Mouse (Mus musculus) spleen, postnatal 14 days (tissue): Measurements from ENCODE around the gene Osbpl6.
"Not testable (repeated sequence)": the region's sequence is repeated elsewhere in the genome, so short reads cannot be mapped to it uniquely, and the experiment has no call there.

Source experiments
- DNase-seq, 2 experiments: peaks; one replicate each; pipeline ENCODE4 v3.0.0; 2021 to 2022; ENCODE audit warnings: low spot score in 2 of 2

Osbpl6 gene

DNA sequence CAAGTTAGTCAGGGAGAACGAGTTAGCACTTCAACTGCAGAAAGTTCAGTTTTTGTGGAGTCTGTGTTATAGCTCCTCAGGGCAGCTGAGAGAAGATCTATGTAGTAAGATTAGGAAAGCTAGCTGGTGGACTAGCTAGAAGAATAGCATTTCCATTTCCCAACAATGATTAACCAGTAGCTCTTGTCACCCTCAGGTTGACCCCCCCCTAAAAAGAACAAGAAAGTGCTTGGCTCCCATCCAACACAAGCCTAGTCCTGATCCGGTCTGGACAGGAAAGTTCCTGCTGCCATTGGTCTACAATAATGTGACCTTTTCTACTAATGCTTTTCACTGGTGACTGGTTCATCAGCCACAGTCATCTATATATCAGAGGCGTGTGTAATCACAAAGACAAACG is 157.6 kb downstream of the Osbpl6 start:
- no peak for DNase-seq

DNA sequence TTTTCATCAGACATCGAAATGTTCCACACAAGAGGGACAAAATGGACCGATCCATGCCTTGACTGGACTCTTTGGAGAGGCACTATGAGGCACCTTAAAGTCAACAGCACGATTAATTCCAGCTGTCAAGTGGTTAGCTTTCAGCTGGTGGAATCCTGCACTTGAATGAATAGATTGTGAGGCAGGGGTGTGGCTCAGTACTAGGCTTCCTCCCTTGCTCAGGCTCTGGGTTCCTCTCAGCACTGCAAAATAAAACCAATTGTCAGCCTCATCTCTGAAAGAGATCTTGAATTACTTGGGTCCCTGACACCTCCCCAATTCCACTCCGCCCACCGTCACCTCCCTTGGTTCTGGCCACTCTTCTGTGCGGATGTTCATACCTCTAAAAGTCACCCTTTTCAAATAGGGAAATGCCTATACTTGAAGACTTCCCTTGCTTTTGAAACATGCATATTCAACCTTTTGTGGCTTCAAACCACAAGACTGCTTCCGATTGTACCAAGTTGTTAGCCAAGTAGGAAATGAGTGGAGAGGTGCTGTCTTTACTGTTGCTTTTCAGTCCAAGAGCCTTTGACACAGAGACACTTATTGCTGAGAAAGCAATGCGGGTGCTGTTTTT is 160.7 kb downstream of the Osbpl6 start:
- no peak for DNase-seq

DNA sequence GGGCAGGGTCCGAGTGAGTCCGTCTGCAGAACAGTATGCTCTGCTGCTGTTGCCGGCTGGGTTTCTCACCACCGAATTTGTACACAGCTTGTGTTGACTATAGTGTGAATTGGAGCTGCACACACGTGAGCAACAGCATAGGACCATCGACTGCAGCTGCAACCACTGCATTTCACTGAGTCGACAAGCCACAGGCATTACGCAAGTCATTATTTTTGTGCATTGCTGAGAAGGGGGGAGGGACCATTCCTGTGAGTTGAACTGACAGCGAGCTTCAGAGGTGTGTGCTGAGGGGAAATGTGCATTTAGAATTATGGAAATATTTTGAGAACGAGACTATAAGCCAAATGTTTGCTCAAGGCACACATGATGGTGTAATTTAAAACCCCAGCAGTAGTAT is 165.2 kb downstream of the Osbpl6 start:
- no peak for DNase-seq

DNA sequence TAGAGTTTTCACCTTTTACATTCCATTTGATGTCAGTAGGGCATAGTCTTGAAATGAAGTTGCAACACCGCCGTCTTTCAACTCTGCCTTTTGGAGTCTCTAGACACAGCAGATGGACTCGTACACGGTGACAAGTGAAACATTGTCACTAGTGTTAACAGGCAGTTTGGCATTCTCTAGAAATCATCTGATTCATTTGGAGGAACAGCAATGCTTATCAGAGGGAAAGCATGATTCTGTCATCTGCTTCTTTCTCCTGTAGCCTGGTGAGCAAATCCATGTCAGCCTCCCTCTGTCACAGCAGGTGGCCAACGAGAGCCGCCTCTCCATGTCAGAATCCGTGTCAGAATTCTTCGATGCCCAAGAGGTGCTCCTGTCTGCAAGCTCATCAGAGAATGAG is 172.6 kb downstream of the Osbpl6 start:
- DNase-seq: no peak

DNA sequence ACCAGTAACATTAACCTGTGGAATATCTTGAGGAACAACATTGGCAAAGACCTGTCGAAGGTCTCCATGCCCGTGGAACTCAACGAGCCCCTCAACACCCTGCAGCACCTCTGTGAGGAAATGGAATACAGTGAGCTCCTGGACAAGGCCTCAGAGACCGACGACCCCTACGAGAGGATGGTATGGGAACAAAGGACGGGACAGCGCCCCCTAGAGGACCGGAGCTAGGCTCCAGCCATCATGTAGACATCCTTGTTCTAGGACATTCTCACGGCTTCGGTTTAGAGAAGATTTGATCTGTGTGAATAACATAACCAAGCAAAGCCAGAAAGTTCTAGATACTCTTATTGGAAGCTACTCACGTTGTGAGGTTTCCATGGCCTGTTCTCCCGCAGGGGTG is 178.8 kb downstream of the Osbpl6 start:
- no peak for DNase-seq

DNA sequence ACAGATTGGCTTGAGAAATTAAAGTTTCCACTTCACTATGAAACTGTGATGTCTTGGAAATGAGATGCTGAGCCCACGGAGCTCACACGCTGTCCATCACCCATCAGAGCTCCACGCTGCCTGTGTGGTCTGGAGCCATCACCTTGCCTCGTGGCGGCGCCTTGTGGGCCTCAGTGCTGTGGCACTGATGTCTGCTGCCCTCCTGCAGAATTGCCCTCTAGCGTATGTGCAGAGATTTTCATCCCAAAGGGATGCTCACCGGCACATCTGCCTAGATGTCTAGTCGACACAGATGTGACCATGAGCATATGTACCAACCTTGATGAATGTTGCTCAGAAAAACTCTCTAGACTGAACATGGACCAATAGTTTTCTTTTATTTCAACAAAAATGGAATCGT is 180.6 kb downstream of the Osbpl6 start:
- DNase-seq: no peak

DNA sequence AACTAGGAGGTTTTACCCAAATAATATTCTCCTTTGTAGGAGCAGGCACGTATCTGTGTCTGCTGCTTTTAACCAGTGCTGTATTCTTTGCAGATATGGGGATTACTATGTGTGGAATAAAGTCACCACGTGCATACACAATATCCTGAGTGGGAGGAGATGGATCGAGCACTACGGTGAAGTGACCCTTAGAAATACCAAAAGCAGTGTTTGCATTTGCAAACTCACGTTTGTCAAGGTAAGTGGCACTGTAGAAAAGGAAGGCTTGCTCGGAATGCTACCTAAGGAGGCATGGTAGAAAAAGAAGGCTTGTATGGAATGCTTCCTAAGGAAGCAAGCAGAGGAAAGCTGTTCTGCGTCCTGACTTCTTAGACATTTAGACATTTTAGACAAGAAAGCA is 183.9 kb downstream of the Osbpl6 start:
- DNase-seq: no peak

DNA sequence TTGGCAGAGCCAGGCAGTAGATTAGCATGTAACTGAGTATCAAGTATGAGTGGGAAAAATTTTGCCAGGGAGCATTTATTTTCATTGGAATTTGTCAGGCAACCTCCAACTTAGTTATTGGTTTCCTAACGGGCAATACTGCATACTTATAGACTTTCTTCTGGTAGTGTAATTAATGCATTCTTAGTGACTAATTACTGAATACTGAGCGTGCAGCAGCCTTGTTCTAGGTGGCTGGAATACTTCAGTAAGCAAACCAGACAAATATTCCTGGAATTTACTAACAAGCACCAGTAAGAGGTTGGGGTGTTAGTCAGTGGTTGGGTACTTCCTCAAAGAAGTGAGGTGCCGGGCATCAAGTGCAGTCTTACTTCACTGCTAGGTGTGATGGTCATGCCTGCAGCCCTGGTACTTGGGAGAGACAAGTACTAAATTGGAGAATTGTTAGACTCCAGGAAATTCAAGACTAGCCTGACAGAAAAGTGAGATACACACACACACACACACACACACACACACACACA is 186.2 kb downstream of the Osbpl6 start:
- no peak for DNase-seq

DNA sequence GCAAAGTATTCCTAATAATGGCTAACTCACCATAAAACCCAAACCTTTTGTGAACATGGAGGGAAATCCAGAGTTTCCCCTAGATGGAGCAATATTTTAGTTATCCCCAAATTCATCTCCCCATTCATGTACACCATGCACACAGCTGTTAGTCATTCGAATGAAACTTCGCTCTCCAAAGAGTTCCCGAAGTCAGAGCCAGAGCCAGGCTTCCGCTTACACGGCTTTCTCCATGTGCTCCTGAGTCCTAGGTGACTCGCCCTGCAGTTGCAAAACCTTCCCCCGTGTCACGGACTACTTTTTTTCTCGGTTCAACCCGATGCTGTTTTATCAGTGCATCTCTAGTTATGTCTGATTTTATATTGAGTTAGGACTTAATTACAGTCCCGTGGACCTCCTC is 191.2 kb downstream of the Osbpl6 start:
- DNase-seq: no peak

DNA sequence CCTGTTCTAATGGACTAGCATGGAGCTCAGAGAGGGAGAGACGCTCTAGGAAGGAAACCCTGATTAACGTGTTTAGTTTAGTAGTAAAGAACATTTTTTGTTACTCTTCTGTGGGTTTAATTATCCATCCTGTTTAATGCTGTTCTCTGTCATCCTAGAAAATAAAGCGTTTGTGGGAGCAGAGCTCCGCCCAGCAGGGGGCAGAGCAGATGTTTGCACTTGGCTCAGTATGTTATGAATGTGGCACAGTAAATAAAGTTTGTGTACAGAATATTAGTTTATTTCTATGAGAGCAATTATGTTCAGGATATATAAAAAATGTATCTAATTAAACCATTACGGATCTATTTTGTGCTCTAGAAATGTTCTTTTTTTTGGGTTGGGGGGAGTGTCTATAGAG is 192.9 kb downstream of the Osbpl6 start:
- DNase-seq: no peak

DNA sequence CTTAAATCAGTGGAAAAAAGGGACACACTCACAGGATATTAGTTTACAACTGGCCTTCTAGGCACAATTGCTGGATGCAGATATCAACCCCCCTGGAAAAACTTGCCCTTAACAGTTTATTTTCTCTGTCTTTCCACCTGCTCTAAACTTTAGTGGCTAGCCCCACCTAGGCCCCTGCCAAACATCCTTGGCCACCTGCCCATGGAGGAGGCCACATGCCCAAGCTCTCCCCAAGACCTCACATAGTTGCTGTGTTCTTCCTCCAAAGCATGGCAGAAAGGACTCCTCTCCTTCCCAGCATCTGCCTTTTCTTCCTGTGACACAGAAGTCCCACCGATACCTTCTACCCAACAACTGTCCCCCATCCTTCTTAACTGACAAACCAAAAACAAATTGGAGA is 195.9 kb downstream of the Osbpl6 start:
- no peak for DNase-seq

DNA sequence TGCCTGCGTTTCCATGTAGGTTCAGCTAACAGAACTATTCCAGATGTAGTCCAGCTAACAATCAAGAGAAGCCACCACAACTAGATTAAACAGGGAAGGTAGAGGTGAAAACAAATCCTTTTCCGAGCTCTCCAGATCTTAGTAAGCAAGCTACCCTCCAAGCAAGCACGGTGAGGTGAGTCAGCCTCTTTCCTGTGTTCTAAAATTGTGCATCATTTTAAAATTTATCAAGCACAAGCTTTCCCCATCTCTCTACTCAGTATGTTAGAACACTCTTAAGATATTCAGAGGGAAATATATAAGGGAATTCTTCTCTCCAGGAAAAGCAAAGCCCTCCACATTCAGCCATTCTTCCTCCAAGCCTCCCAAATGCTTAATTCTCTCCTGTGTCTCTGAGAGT is 200.4 kb downstream of the Osbpl6 start:
- DNase-seq: no peak

DNA sequence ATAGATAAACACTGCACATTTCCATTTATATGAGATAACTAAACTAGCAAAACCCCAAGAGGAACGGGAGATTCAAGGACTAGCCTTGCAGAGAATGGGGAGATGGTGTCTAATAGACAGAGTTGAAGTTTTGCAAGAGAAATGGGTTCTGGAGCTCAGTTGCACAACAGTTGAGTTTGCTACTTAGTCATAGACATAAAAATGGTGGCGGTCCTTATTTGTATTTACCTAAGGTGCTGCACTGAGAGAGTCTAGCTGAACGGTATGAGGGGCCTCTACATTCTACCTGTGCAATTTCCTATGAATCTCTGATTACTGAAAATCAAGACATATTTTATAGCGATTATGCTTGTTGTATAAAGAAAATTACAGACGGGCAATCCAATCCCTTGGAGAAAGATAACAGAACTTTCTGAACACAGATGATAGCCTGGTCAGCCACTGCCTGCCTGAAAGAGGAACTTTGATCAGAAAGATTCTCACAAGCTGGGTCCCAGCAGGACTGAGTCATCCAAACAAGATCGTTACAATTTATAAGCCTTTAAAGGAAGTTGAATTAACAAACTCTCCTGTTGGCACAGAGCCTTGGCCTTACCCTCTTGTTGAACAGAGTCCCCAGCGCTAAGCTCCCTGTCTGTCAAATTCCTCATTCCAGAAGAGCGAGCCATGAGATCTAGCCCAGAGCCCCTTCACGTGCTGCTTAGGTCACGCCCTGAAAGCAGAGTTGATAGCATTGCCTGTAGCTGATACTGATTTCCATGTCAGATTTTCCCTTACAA is 204.2 kb downstream of the Osbpl6 start:
- no peak for DNase-seq

DNA sequence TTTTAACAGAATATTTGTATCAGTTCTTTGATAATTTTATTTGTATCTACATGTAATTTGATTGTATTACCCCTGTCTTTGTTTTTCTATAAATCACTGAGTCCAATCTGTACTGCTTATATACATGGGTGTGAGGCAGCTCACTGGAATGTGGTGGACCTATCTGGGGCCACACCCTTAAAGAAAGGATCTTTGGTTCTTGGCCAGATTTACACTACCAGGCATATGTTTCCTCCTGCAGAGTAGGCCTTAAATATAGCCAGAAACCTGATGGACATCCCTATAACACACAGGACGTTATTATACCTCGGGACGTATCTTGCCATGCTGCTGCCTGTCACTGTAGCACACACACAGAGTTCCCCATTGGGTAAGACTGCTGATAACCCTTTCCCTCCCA is 205.7 kb downstream of the Osbpl6 start:
- DNase-seq: no peak

DNA sequence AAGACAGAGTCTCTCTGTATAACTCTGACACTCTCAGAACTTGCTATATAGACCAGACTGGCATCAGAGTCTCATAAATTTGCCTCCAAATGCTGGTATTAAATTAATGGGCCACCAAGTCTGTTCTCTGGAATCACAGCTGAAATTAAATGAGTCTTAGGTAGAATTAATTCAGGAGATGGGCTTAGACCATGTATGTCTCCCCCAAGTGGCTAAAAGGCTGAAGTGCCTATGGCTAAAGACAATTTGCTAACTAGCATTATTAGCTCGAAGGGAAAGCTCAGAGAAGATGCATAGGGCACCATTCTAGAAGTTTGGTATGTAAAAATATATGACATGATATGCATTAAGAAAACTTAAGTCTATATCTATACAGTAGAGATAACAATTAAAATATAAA is 211.8 kb downstream of the Osbpl6 start:
- no peak for DNase-seq

DNA sequence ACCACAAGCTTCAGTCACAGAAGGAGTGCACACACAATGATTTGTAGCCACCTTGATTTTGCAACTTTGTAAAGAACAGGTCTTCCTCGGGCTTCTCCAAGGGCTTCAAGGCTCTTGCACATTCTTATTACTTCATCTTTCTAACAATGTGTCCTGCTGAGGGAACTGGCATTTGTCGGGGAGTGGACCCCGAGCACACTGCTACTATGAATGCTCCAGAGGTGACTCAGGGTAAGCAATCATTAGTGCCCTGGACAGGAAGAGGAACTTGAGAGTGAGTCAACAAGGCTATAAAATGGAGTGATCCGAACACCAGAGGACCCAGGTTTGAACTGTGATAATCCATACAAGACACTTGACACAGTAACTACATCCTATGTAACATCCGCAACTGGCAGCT is 213.9 kb downstream of the Osbpl6 start:
- DNase-seq: no peak

DNA sequence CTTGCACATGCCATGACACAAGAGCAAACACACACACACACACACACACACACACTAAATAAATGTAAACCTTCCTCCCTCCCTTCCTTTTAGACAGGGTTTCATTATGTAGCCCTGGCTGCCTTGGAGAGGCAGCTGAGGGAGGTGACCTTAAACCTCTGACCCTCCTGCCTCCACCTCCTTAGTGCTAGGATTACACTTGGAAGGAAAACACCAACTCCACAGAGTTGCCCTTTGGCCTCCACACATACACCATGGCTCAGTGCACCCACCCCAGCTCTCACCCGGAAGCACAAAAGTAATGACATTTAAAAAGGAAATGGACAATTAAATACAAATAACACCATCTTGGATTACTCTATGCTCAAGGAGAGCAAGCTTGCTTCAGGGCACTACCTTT is 215.4 kb downstream of the Osbpl6 start:
- DNase-seq: no peak

DNA sequence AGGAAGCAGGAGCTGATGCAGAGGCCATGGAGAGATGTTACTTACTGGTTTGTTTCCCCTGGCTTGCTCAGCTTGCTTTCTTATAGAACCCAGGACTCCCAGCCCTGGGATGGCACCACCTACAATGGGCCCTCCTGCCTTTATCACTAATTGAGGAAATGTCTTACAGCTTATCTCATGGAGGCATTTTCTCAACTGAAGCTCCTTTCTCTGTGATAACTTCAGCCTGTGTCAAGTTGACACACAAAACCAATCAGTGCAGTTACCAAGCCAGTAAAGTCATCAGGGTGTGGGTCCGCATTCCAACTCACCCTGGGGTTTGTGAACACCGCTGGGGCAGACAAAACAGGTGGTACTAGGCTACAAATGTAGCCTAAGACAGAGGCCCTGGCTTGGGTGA is 216.0 kb downstream of the Osbpl6 start:
- DNase-seq: not testable (repeated sequence)

DNA sequence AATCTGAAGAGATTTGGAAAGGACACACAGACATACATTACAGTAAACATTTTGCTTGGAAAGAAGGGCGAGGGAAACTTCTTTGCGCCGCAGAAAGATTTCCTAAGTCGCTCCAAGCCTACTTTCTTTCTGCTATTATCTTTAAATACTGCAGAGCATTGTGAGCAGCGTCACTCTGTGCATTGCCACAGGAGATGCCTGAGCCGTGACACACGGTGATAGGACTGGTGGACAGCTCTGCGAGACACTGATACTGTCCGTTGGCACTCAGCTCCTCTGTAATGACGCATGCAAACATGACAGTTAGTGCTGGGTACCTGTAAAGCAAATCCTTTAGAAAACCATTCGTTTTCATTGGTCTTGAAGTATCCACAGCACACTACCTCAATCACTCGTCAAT is 224.0 kb downstream of the Osbpl6 start:
- no peak for DNase-seq

DNA sequence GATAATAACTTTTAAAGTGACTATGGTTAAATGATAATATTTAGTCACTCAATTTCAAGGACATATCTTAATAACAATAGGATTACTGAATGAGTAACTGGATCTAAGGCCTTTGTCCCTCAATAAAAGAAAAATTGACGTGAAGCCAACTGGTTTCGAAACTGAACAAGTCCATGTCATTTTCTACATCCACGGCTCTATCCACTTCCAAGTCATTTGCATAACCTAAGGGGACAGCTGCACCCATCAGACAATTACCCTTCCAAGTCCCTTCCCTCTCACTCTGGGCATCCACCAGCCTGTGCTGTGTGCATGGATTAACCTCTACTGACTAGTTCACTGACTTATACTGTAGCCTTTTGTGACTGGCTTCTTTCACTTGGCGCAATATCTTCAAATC is 225.3 kb downstream of the Osbpl6 start:
- DNase-seq: no peak

DNA sequence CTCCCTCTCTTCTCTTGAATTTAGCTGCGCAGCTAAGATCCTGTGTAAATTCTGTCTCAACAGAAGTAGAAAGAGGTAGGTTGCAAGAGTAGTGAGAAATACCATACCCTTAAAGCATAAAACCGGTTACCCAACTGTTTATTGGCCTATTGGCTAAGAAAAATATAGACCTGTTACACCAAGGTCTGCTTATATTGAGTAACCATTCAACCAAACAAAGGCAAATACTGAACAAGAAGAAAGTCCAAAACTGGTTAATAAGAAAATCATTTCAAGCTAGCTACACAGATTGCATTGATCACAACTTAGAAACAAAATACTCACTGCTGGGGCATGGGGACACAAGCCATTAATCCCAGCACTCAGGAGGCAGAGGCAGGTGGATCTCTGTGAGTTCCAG is 233.3 kb downstream of the Osbpl6 start:
- DNase-seq: no peak

DNA sequence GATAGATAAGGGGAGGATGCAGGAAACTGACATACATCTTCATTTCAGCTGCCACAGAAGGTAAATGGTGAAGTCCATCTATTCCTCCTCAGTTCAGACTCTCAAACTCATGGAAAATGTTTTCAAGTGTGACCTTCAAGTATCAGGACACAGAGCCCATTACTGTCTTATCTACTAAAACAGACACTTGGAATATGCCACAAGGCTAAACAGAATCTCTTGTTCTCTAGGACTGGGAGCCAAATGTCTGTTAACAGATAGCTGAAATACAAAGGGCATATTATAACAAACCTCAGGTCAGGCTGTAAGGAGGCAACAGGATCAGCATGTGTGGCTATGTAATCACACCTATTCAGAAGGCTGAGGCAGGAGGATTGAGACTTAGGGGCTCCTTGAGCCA is 237.5 kb downstream of the Osbpl6 start:
- no peak for DNase-seq

DNA sequence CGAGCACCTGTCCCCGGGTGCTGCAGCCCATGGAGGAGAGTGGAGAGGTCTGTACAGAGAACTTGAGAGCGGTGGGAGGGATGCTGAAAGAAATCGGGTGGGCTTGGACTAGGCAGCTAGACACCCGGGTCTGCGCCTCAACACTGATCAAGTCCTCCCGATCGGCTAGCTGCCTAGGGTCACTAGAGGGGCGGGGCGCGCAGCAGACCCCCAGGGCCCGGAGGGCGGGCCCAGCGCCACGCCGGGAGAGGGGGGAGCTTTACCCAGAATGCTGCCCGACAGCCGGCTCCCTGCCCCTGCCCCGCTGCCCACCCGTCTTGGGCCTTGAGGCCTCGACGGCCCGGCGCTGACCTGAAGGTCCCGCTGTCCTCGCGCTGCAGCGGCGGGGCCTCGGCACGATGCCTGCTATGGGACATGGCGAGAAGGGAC is 241.1 kb downstream of the Osbpl6 start:
- DNase-seq: peak in 1 of 2 experiments; percentile 2
